Mouse (Mus musculus): ENCODE measurements around the gene Rnf152. TPM values are rescaled to one million over a fixed set of nuclear protein-coding genes. Genes with fewer than 3 reads are reported as not detected.

Gene Rnf152
- polyA plus RNA-seq, 1 experiment from 2014 or later = 0.88 TPM

DNA sequence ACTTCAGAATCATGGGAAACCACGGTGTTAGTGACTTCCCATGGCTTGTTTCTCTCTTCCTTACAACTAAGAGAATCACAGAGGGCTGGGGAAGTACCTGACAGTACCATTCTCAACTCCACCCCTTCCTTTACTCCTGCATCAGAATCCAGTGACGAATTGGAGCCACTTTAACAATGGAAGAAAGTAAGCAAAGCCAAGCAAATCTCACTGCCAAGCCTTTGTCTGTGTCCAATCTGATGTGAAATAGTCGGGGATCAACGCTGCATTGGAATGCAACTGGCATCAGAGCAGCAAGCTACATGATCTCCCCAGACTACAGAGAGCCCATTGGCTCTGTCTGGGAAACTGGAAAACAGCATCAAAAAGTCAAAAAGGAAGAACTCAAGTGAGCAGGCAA is 31.9 kb downstream of the Rnf152 start:
- no peaks in the 10 kb centered on the region for H3K27me3 ChIP-seq (replicated peaks; ENCODE audit: insufficient read depth, low read length)
- H3K4me2 ChIP-seq (replicated peaks; ENCODE audit: low read depth, low read length) = no peak overlapping the region
- H3K4me3 ChIP-seq (ENCODE audit: low read depth, low read length) = no peak overlapping the region
- ATAC-seq = no peak
- no peaks in the 10 kb centered on the region for H3K36me3 ChIP-seq (ENCODE audit: insufficient read depth, low read length)
- no peak overlapping the region for H3K9ac ChIP-seq (replicated peaks; ENCODE audit: low read depth)
- no peak for DNase-seq (ENCODE audit: low spot score)
- H3K27ac ChIP-seq (ENCODE audit: low read length) = no peak overlapping the region
- no peaks in the 10 kb centered on the region for H3K4me1 ChIP-seq (ENCODE audit: insufficient read depth, low read depth, low read length)
- H3K9me3 ChIP-seq (ENCODE audit: low read length) = no peaks in the 10 kb centered on the region
- WGBS = 59% methylated on average over 4 of the region's 4 CpGs
- no peak for TF ChIP-seq CTCF (IDR thresholded peaks at IDR 0.05)
- no peak for TF ChIP-seq EP300 (IDR thresholded peaks at IDR 0.05)

DNA sequence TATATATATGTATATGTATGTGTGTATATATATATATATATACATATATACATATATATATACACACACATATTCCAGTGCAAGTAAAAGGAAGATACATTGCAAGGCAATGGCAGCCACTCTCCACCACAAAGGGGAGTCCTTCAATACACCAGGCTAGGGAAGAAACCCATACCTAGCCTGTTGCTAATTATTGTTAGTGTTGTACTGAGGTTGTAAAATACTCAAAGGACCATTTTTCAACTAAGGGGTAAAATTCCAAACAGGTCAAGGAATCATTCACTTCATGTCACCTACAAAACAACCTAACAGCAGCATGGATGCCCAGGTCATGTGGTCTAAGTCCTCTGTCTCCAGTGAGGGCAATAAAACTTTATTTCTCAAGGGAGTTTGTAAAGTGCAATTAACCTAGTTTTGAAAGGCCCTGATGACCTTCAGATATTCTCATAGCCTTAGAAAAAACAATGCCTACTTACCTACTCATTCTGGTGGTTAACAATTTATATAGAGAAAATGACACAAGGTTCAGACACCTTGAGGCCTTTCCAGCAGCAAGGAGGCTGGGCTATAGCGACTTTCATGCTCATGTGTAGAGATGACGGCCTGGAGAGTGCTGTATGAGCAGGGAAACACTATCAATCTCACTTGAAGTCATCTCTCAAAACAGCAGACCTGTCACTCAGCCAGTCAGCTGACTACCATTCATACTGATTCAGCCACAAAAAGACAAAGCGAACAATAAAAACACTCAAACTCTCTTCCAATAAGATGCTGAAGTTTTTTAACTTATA is 42.3 kb downstream of the Rnf152 start:
- Histone ChIP-seq H3K27ac (ENCODE audit: low read length) (no peak overlapping the region), H3K27me3 (replicated peaks; ENCODE audit: insufficient read depth, low read length) (no peaks in the 10 kb centered on the region), H3K9ac (replicated peaks; ENCODE audit: low read depth) (no peak overlapping the region), H3K36me3 (ENCODE audit: insufficient read depth, low read length) (no peaks in the 10 kb centered on the region), H3K9me3 (ENCODE audit: low read length) (no peaks in the 10 kb centered on the region), H3K4me1 (ENCODE audit: insufficient read depth, low read depth, low read length) (no peaks in the 10 kb centered on the region), H3K4me2 (replicated peaks; ENCODE audit: low read depth, low read length) (no peak overlapping the region), H3K4me3 (ENCODE audit: low read depth, low read length) (no peak overlapping the region)
- no peak for DNase-seq (ENCODE audit: low spot score)
- WGBS = 65% methylated on average over 3 of the region's 3 CpGs
- ATAC-seq = no peak
- no peak for TF ChIP-seq CTCF (IDR thresholded peaks at IDR 0.05)

DNA sequence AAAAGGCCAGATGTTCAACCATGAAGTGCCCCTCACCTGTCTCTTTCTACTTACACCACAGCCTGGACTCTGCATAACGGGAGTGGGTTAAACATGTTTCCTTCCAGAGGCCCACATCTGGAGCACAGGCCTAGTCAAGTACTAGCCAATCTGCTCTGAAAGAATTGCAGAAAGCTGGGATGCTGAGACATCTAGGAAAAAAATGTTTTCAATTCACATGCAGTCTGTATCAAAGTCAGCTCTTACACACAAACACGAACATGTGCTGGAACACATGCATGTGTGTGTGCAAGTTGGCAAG is 44.0 kb downstream of the Rnf152 start:
- no peak overlapping the region for H3K4me2 ChIP-seq (replicated peaks; ENCODE audit: low read depth, low read length)
- DNase-seq (ENCODE audit: low spot score) (no peak), ATAC-seq (no peak)
- H3K27me3 ChIP-seq (replicated peaks; ENCODE audit: insufficient read depth, low read length) = no peaks in the 10 kb centered on the region
- no peak overlapping the region for H3K9ac ChIP-seq (replicated peaks; ENCODE audit: low read depth)
- H3K4me1 ChIP-seq (ENCODE audit: insufficient read depth, low read depth, low read length) = no peaks in the 10 kb centered on the region
- no peak overlapping the region for H3K4me3 ChIP-seq (ENCODE audit: low read depth, low read length)
- WGBS = 66% methylated on average over 2 of the region's 2 CpGs
- H3K9me3 ChIP-seq (ENCODE audit: low read length) = no peaks in the 10 kb centered on the region
- TF ChIP-seq CTCF (IDR thresholded peaks at IDR 0.05) (no peak), EP300 (IDR thresholded peaks at IDR 0.05) (no peak)
- no peak overlapping the region for H3K27ac ChIP-seq (ENCODE audit: low read length)
- no peaks in the 10 kb centered on the region for H3K36me3 ChIP-seq (ENCODE audit: insufficient read depth, low read length)

DNA sequence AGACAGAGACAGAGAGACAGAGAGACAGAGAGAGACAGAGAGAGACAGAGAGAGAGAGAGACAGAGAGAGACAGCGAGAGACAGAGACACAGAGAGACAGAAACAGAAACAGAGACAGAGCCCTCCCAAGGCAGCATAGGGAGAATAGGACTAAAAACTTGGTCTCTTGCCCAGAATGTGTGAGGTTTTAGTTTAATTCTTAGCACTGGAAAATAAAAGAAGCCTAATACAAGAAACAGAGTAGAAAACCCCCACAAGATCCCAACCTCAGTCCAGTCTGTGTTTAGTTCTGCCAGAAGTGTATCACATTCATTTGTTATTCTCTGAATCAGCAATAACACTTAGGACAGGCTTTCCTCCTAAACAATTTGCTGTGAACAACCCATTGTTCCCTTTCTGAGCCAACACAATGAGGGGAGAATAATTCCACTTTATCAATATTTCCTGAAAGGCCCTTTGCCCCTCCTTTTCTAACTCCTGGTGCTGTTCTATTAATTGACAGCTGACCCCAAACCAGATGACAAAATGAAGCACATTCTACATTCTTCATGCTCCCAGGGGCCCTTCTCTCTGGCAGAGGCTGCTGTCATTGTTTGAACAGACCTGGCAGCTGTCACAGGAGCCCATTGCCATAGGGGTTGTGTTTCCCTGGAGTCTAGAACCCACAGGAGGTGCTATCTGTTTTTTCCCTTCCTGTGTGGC is 44.5 kb downstream of the Rnf152 start:
- Histone ChIP-seq H3K4me3 (ENCODE audit: low read depth, low read length) (no peak overlapping the region), H3K9me3 (ENCODE audit: low read length) (no peaks in the 10 kb centered on the region), H3K27ac (ENCODE audit: low read length) (no peak overlapping the region), H3K36me3 (ENCODE audit: insufficient read depth, low read length) (no peaks in the 10 kb centered on the region), H3K9ac (replicated peaks; ENCODE audit: low read depth) (no peak overlapping the region), H3K4me2 (replicated peaks; ENCODE audit: low read depth, low read length) (no peak overlapping the region), H3K4me1 (ENCODE audit: insufficient read depth, low read depth, low read length) (no peaks in the 10 kb centered on the region), H3K27me3 (replicated peaks; ENCODE audit: insufficient read depth, low read length) (no peaks in the 10 kb centered on the region)
- ATAC-seq (no peak), DNase-seq (ENCODE audit: low spot score) (no peak)
- whole genome bisulfite sequencing = 85% methylated on average over 1 of the region's 1 CpGs
- TF ChIP-seq CTCF (IDR thresholded peaks at IDR 0.05) (no peak), EP300 (IDR thresholded peaks at IDR 0.05) (no peak)

DNA sequence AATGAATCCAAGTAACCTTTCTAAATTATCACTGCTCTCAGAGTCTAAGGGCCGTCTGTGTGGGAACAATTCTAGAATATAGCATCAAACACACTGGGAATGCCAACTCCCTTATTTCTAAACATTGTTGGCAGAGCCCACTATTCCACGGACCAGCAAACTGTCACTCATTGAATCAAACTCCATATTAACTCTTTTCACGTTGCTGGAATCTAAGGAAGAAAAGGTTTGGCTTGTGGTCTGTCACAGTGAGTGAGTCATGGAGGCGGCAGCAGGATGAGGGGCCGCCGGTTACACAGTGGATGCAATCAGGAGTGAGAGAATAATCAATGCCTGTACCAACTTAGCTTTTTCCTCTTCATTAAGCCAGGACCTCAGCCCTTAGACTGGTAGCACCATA is 54.3 kb downstream of the Rnf152 start:
- no peak overlapping the region for H3K9ac ChIP-seq (replicated peaks; ENCODE audit: low read depth)
- H3K4me1 ChIP-seq (ENCODE audit: insufficient read depth, low read depth, low read length) = no peaks in the 10 kb centered on the region
- no peaks in the 10 kb centered on the region for H3K27me3 ChIP-seq (replicated peaks; ENCODE audit: insufficient read depth, low read length)
- no peaks in the 10 kb centered on the region for H3K36me3 ChIP-seq (ENCODE audit: insufficient read depth, low read length)
- H3K9me3 ChIP-seq (ENCODE audit: low read length) = no peaks in the 10 kb centered on the region
- no peak overlapping the region for H3K4me3 ChIP-seq (ENCODE audit: low read depth, low read length)
- WGBS = 67% methylated on average over 6 of the region's 6 CpGs
- H3K4me2 ChIP-seq (replicated peaks; ENCODE audit: low read depth, low read length) = no peak overlapping the region
- TF ChIP-seq CTCF (IDR thresholded peaks at IDR 0.05) (no peak), EP300 (IDR thresholded peaks at IDR 0.05) (no peak)
- DNase-seq (ENCODE audit: low spot score) (no peak), ATAC-seq (no peak)
- H3K27ac ChIP-seq (ENCODE audit: low read length) = no peak overlapping the region

DNA sequence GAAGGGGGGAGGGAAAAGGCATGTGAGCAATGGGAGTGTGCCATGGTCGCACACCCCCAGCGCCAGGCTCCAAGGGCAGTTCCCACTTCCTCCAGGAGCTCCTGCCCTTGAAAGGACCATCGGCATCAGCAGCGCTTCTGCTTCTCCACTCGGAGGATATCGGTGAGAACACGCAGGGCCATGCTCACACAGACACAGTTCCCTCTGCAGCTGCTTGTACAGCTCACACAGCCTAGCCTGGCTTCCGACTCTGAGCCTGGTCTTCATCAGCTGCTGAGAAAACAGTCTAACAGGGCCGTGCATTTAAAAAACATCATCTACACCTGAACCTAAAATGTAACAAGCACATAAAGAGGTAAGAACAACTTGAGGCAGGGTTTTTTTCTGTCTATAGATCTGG is 54.7 kb downstream of the Rnf152 start:
- no peak for TF ChIP-seq CTCF (IDR thresholded peaks at IDR 0.05)
- no peak for TF ChIP-seq EP300 (IDR thresholded peaks at IDR 0.05)
- DNase-seq (ENCODE audit: low spot score) = no peak
- WGBS = 81% methylated on average over 9 of the region's 9 CpGs
- no peak for ATAC-seq
- H3K9me3 ChIP-seq (ENCODE audit: low read length) = no peaks in the 10 kb centered on the region
- H3K4me3 ChIP-seq (ENCODE audit: low read depth, low read length) = no peak overlapping the region
- H3K27me3 ChIP-seq (replicated peaks; ENCODE audit: insufficient read depth, low read length) = no peaks in the 10 kb centered on the region
- no peak overlapping the region for H3K9ac ChIP-seq (replicated peaks; ENCODE audit: low read depth)
- no peaks in the 10 kb centered on the region for H3K36me3 ChIP-seq (ENCODE audit: insufficient read depth, low read length)
- no peaks in the 10 kb centered on the region for H3K4me1 ChIP-seq (ENCODE audit: insufficient read depth, low read depth, low read length)
- H3K27ac ChIP-seq (ENCODE audit: low read length) = no peak overlapping the region
- H3K4me2 ChIP-seq (replicated peaks; ENCODE audit: low read depth, low read length) = no peak overlapping the region
